Mouse (Mus musculus) liver, embryonic 12.5 days (tissue): Measurements from ENCODE around the gene Zfp618. TPM values are rescaled to one million over a fixed set of nuclear protein-coding genes. Genes with fewer than 3 reads are reported as not detected.

Experiments
- ATAC-seq: fragments of 200-750 bp; cut with Nextera tagmentation; 2 replicates; pipeline ENCODE4 v1.8.0; 2017; ENCODE audit warnings: moderate number of reproducible peaks, mild to moderate bottlenecking, moderate library complexity
- H3K27ac ChIP-seq: fragments of 300-500 bp; sonication (generic); 2 replicates; pipeline ENCODE4 v1.5.1; 2016; ENCODE audit warnings: mild to moderate bottlenecking
- H3K27me3 ChIP-seq: fragments of 300-500 bp; sonication (generic); replicated peaks from 2 replicates; pipeline ENCODE4 v1.6.1; 2016; ENCODE audit warnings: mild to moderate bottlenecking, moderate library complexity
- H3K36me3 ChIP-seq: fragments of 300-500 bp; sonication (generic); 2 replicates; pipeline ENCODE4 v1.6.1; 2016; ENCODE audit warnings: mild to moderate bottlenecking, moderate library complexity
- H3K4me1 ChIP-seq: fragments of 300-500 bp; sonication (generic); 2 replicates; pipeline ENCODE4 v1.6.1; 2016
- H3K4me2 ChIP-seq: fragments of 300-500 bp; sonication (generic); 2 replicates; pipeline ENCODE4 v1.6.1; 2016; ENCODE audit warnings: mild to moderate bottlenecking, moderate library complexity
- H3K4me3 ChIP-seq: fragments of 300-500 bp; sonication (generic); 2 replicates; pipeline ENCODE4 v1.5.1; 2016; ENCODE audit warnings: mild to moderate bottlenecking, moderate library complexity
- H3K9ac ChIP-seq: fragments of 300-500 bp; sonication (generic); 2 replicates; pipeline ENCODE4 v1.6.1; 2016; ENCODE audit warnings: mild to moderate bottlenecking, moderate library complexity
- H3K9me3 ChIP-seq: fragments of 300-500 bp; sonication (generic); replicated peaks from 2 replicates; pipeline ENCODE4 v1.6.1; 2016; ENCODE audit warnings: mild to moderate bottlenecking, moderate library complexity
- WGBS: fragments of 180-500 bp; shearing (Covaris S2); methylation state at CpG from one replicate; pipeline ENCODE4 v1.1.7; 2016; ENCODE audit not compliant: insufficient replicate concordance; 5-methylcytosine and 5-hydroxymethylcytosine counted together
- polyA plus RNA-seq: library from polyadenylated mRNA; unstranded; fragments of >200 nt; fragmentation: Nextera tagmentation; extraction: Ambion mirVana; gene quantifications from 2 replicates; pipeline ENCODE4 v1.2.1, GENCODE M21; 2016

The Zfp618 gene
- polyA plus RNA-seq, 1 experiment from 2014 or later: 5.8 TPM

GRCm38 (mm10) chr4:62974901-62975300 lies 9.5 kb downstream of the Zfp618 start:
- WGBS: 64% methylated on average over 2 of the region's 2 CpGs
- Histone ChIP-seq H3K4me2 (no peak overlapping the region), H3K27ac (no peak overlapping the region), H3K9ac (no peak overlapping the region), H3K4me1 (0 out of 2 replicates have a peak, but pooled peaks cover 8% of the 10 kb centered on the region), H3K27me3 (no peaks in the 10 kb centered on the region), H3K4me3 (no peak overlapping the region), H3K36me3 (no peaks in the 10 kb centered on the region), H3K9me3 (no peaks in the 10 kb centered on the region)
- no peak for ATAC-seq

GRCm38 (mm10) chr4:62975541-62975940 lies 10.2 kb downstream of the Zfp618 start:
- Histone ChIP-seq H3K4me3 (no peak overlapping the region), H3K27ac (no peak overlapping the region)

GRCm38 (mm10) chr4:62977454-62977853 lies 12.1 kb downstream of the Zfp618 start:
- no peak overlapping the region for H3K4me2 ChIP-seq
- no peak overlapping the region for H3K27ac ChIP-seq
- no peak for ATAC-seq
- H3K27me3 ChIP-seq: no peaks in the 10 kb centered on the region
- H3K36me3 ChIP-seq: no peaks in the 10 kb centered on the region
- no peaks in the 10 kb centered on the region for H3K4me1 ChIP-seq
- no peak overlapping the region for H3K4me3 ChIP-seq
- 73% methylated on average over 6 of the region's 6 CpGs for WGBS
- no peaks in the 10 kb centered on the region for H3K9me3 ChIP-seq
- no peak overlapping the region for H3K9ac ChIP-seq

More at GRCm38 (mm10) chr4:62975541-62975940, 10.2 kb downstream of the Zfp618 start:
- Histone ChIP-seq H3K4me2 (no peak overlapping the region), H3K9me3 (no peaks in the 10 kb centered on the region), H3K27me3 (no peaks in the 10 kb centered on the region), H3K4me1 (0 out of 2 replicates have a peak, but pooled peaks cover 8% of the 10 kb centered on the region), H3K36me3 (no peaks in the 10 kb centered on the region), H3K9ac (no peak overlapping the region)
- no peak for ATAC-seq
- 67% methylated on average over 6 of the region's 6 CpGs for WGBS

- no peak for ATAC-seq
- H3K4me1 ChIP-seq: no peaks in the 10 kb centered on the region
Measured at GRCm38 (mm10) chr4:62978501-62978911, 13.1 kb downstream of the Zfp618 start.

GRCm38 (mm10) chr4:62981572-62981971 lies 16.2 kb downstream of the Zfp618 start:
- ATAC-seq: no peak
- H3K27ac ChIP-seq: no peak overlapping the region

More at GRCm38 (mm10) chr4:62978501-62978911, 13.1 kb downstream of the Zfp618 start:
- Histone ChIP-seq H3K4me3 (no peak overlapping the region), H3K27me3 (no peaks in the 10 kb centered on the region), H3K27ac (no peak overlapping the region), H3K9me3 (no peaks in the 10 kb centered on the region), H3K36me3 (no peaks in the 10 kb centered on the region), H3K9ac (no peak overlapping the region), H3K4me2 (no peak overlapping the region)
- 71% methylated on average over 10 of the region's 10 CpGs for WGBS

GRCm38 (mm10) chr4:62983556-62983955 lies 18.2 kb downstream of the Zfp618 start:
- WGBS: 81% methylated on average over 5 of the region's 5 CpGs
- no peaks in the 10 kb centered on the region for H3K36me3 ChIP-seq
- H3K9me3 ChIP-seq: no peaks in the 10 kb centered on the region
- H3K9ac ChIP-seq: no peak overlapping the region
- ATAC-seq: no peak
- H3K4me3 ChIP-seq: no peak overlapping the region
- no peaks in the 10 kb centered on the region for H3K4me1 ChIP-seq
- H3K27me3 ChIP-seq: no peaks in the 10 kb centered on the region
- no peak overlapping the region for H3K27ac ChIP-seq
- H3K4me2 ChIP-seq: no peak overlapping the region

More at GRCm38 (mm10) chr4:62981572-62981971, 16.2 kb downstream of the Zfp618 start:
- no peak overlapping the region for H3K4me2 ChIP-seq
- no peaks in the 10 kb centered on the region for H3K9me3 ChIP-seq
- no peaks in the 10 kb centered on the region for H3K4me1 ChIP-seq
- no peaks in the 10 kb centered on the region for H3K36me3 ChIP-seq
- 68% methylated on average over 2 of the region's 2 CpGs for WGBS
- no peak overlapping the region for H3K9ac ChIP-seq
- no peak overlapping the region for H3K4me3 ChIP-seq
- no peaks in the 10 kb centered on the region for H3K27me3 ChIP-seq

GRCm38 (mm10) chr4:62991336-62991735 lies 26.0 kb downstream of the Zfp618 start:
- Histone ChIP-seq H3K9ac (no peak overlapping the region), H3K27ac (no peak overlapping the region), H3K4me3 (no peak overlapping the region), H3K27me3 (no peaks in the 10 kb centered on the region), H3K4me2 (no peak overlapping the region), H3K36me3 (0 out of 2 replicates have a peak, but pooled peaks cover 2% of the 10 kb centered on the region), H3K4me1 (no peaks in the 10 kb centered on the region), H3K9me3 (no peaks in the 10 kb centered on the region)
- 76% methylated on average over 11 of the region's 11 CpGs for WGBS
- ATAC-seq: no peak

GRCm38 (mm10) chr4:62993190-62993589 lies 27.8 kb downstream of the Zfp618 start:
- H3K9ac ChIP-seq: no peak overlapping the region
- H3K27me3 ChIP-seq: no peaks in the 10 kb centered on the region
- no peak overlapping the region for H3K27ac ChIP-seq
- H3K36me3 ChIP-seq: 0 out of 2 replicates have a peak, but pooled peaks cover 2% of the 10 kb centered on the region
- H3K4me3 ChIP-seq: no peak overlapping the region
- peak; percentile 30; the same call in 1 of the 2 replicates for ATAC-seq
- H3K4me1 ChIP-seq: peaks cover 2% of the 10 kb centered on the region; the same call in 1 of the 2 replicates
- no peaks in the 10 kb centered on the region for H3K9me3 ChIP-seq
- H3K4me2 ChIP-seq: no peak overlapping the region
- WGBS: 54% methylated on average over 2 of the region's 2 CpGs

- H3K9me3 ChIP-seq: no peaks in the 10 kb centered on the region
- no peak overlapping the region for H3K27ac ChIP-seq
- no peaks in the 10 kb centered on the region for H3K27me3 ChIP-seq
- peaks cover 26% of the 10 kb centered on the region for H3K4me1 ChIP-seq
- 0 out of 2 replicates have a peak, but pooled peaks cover 2% of the 10 kb centered on the region for H3K36me3 ChIP-seq
- no peak for ATAC-seq
- no peak overlapping the region for H3K9ac ChIP-seq
- H3K4me2 ChIP-seq: no peak overlapping the region
- 66% methylated on average over 6 of the region's 6 CpGs for WGBS
- no peak overlapping the region for H3K4me3 ChIP-seq
Measured at GRCm38 (mm10) chr4:62997606-62998005, 32.2 kb downstream of the Zfp618 start.

GRCm38 (mm10) chr4:62998431-62998835 lies 33.1 kb downstream of the Zfp618 start:
- Histone ChIP-seq H3K4me1 (peaks cover 26% of the 10 kb centered on the region), H3K4me2 (no peak overlapping the region), H3K9me3 (no peaks in the 10 kb centered on the region), H3K4me3 (no peak overlapping the region), H3K27ac (peak overlapping the region; percentile 60), H3K9ac (no peak overlapping the region), H3K27me3 (no peaks in the 10 kb centered on the region), H3K36me3 (0 out of 2 replicates have a peak, but pooled peaks cover 2% of the 10 kb centered on the region)
- 50% methylated on average over 5 of the region's 5 CpGs for WGBS
- ATAC-seq: 0 out of 2 replicates have a peak, but pooled peaks have one; percentile 19

GRCm38 (mm10) chr4:62998908-62999307 lies 33.5 kb downstream of the Zfp618 start:
- Histone ChIP-seq H3K4me3 (no peak overlapping the region), H3K27ac (peak overlapping the region; percentile 55), H3K4me2 (no peak overlapping the region), H3K4me1 (peaks cover 26% of the 10 kb centered on the region), H3K9ac (no peak overlapping the region), H3K27me3 (no peaks in the 10 kb centered on the region), H3K36me3 (0 out of 2 replicates have a peak, but pooled peaks cover 2% of the 10 kb centered on the region), H3K9me3 (no peaks in the 10 kb centered on the region)
- ATAC-seq: no peak
- WGBS: 53% methylated on average over 6 of the region's 6 CpGs

- Histone ChIP-seq H3K27ac (peak overlapping the region; percentile 55), H3K4me1 (peaks cover 26% of the 10 kb centered on the region), H3K9ac (no peak overlapping the region), H3K36me3 (0 out of 2 replicates have a peak, but pooled peaks cover 2% of the 10 kb centered on the region), H3K4me2 (no peak overlapping the region), H3K27me3 (no peaks in the 10 kb centered on the region), H3K9me3 (no peaks in the 10 kb centered on the region), H3K4me3 (no peak overlapping the region)
- peak; percentile 68 for ATAC-seq
- WGBS: 56% methylated on average over 4 of the region's 4 CpGs
Measured at GRCm38 (mm10) chr4:62999321-62999720, 33.9 kb downstream of the Zfp618 start.
